Mouse (Mus musculus) activated CD4-positive, CD25-positive, alpha-beta regulatory T cell, adult 9 weeks (primary cell): ENCODE measurements around the gene Irx3. TPM values are rescaled to one million over a fixed set of nuclear protein-coding genes. Genes with fewer than 3 reads are reported as not detected.

Experiments used
- polyA plus RNA-seq: library from polyadenylated mRNA; unstranded; fragments of 100-300 nt; shearing (Covaris generic); gene quantifications from one replicate; pipeline ENCODE4 v1.2.1, GENCODE M21; 2017

The Irx3 gene
- polyA plus RNA-seq = not detected

GRCm38 (mm10) chr8:91801839-91802238 is at the start of gene Irx3:
Irx3 (minus strand) TSS chr8:91802067.

